Mouse (Mus musculus) hindbrain, embryonic 11.5 days (tissue): ENCODE results near the gene Dync1i2. TPM values are rescaled to one million over a fixed set of nuclear protein-coding genes. Genes with fewer than 3 reads are reported as not detected.

ENCODE experiments used
- ATAC-seq: fragments of 200-750 bp; cut with Nextera tagmentation; 2 replicates; pipeline ENCODE4 v1.8.0; 2017; ENCODE audit warnings: mild to moderate bottlenecking, moderate TSS enrichment, moderate library complexity; ENCODE audit not compliant: low FRiP score
- DNase-seq: peaks from one replicate; pipeline ENCODE4 v3.0.0-alpha.2; 2015; ENCODE audit warnings: low spot score
- H3K27ac ChIP-seq: fragments of 300-500 bp; sonication (generic); 2 replicates; pipeline ENCODE4 v1.5.1; 2014; ENCODE audit warnings: mild to moderate bottlenecking, low read depth, low read length
- H3K27me3 ChIP-seq: fragments of 300-500 bp; sonication (generic); 2 replicates; pipeline ENCODE4 v1.6.1; 2014; ENCODE audit warnings: mild to moderate bottlenecking, low read length, moderate library complexity, mixed read lengths; ENCODE audit not compliant: control insufficient read depth, insufficient read depth
- H3K36me3 ChIP-seq: fragments of 300-500 bp; sonication (generic); 2 replicates; pipeline ENCODE4 v1.6.1; 2014; ENCODE audit warnings: mild to moderate bottlenecking, low read length, moderate library complexity, mixed read lengths; ENCODE audit not compliant: control insufficient read depth, insufficient read depth
- H3K4me1 ChIP-seq: fragments of 300-500 bp; sonication (generic); replicated peaks from 2 replicates; pipeline ENCODE4 v1.6.1; 2014; ENCODE audit warnings: low read length, mixed read lengths; ENCODE audit not compliant: control insufficient read depth, insufficient read depth
- H3K4me2 ChIP-seq: fragments of 300-500 bp; sonication (generic); replicated peaks from 2 replicates; pipeline ENCODE4 v1.6.1; 2014; ENCODE audit warnings: mild to moderate bottlenecking, low read depth, low read length
- H3K4me3 ChIP-seq: fragments of 300-500 bp; sonication (generic); 2 replicates; pipeline ENCODE4 v1.5.1; 2014; ENCODE audit warnings: low read depth, low read length
- H3K9ac ChIP-seq: fragments of 300-500 bp; sonication (generic); 2 replicates; pipeline ENCODE4 v1.6.1; 2014; ENCODE audit warnings: low read depth, low read length
- H3K9me3 ChIP-seq: fragments of 300-500 bp; sonication (generic); 2 replicates; pipeline ENCODE4 v1.6.1; 2016; ENCODE audit warnings: low read length; ENCODE audit not compliant: control insufficient read depth
- WGBS: fragments of 180-500 bp; shearing (Covaris S2); extraction: QIAGEN DNeasy Blood & Tissue Kit; methylation state at CpG from one replicate; pipeline ENCODE4 v1.1.7; 2014; 5-methylcytosine and 5-hydroxymethylcytosine counted together
- polyA plus RNA-seq: library from polyadenylated mRNA; unstranded; fragments of >200 nt; fragmentation: Nextera tagmentation; extraction: Ambion mirVana; gene quantifications from 2 replicates; pipeline ENCODE4 v1.2.1, GENCODE M21; 2014

Dync1i2 gene
- polyA plus RNA-seq, 1 experiment from 2014 or later, result 166 TPM

- WGBS, result 87% methylated on average over 1 of the region's 1 CpGs
Measured at GRCm38 (mm10) chr2:71229603-71230002, 18.1 kb downstream of the Dync1i2 start.

GRCm38 (mm10) chr2:71231951-71232350, 20.4 kb downstream of the Dync1i2 start:
- Histone ChIP-seq H3K27ac (no peak overlapping the region), H3K4me3 (no peak overlapping the region), H3K4me1 (no peaks in the 10 kb centered on the region), H3K36me3 (no peaks in the 10 kb centered on the region), H3K27me3 (no peaks in the 10 kb centered on the region), H3K9me3 (no peaks in the 10 kb centered on the region), H3K4me2 (no peak overlapping the region), H3K9ac (no peak overlapping the region)
- ATAC-seq, result no peak
- WGBS, result 89% methylated on average over 5 of the region's 5 CpGs
- no peak for DNase-seq

More at GRCm38 (mm10) chr2:71229603-71230002, 18.1 kb downstream of the Dync1i2 start:
- H3K4me1 ChIP-seq, result no peaks in the 10 kb centered on the region
- H3K9ac ChIP-seq, result no peak overlapping the region
- no peaks in the 10 kb centered on the region for H3K9me3 ChIP-seq
- H3K27ac ChIP-seq, result no peak overlapping the region
- H3K36me3 ChIP-seq, result no peaks in the 10 kb centered on the region
- H3K4me2 ChIP-seq, result no peak overlapping the region
- no peaks in the 10 kb centered on the region for H3K27me3 ChIP-seq
- ATAC-seq (no peak), DNase-seq (no peak)
- H3K4me3 ChIP-seq, result no peak overlapping the region

DNA sequence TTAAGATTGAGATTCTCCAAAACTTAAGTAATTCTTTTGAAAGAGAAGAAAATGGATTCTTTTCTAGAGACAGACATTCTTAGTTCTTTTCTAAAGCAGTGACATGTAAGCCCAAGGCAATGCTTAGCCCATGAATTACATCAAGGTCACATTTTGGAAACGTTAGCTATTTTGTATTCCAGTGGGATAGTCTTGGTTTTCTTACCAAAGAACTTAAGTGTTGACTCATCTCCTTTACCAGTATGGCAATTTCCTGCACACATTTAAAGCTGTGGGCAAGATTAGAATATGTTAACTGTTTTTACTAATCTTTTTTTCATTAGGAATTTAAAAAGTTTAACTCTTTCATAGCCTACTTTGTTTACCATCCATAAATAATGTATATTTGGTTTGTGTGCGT, 21.5 kb downstream of the Dync1i2 start:
- Histone ChIP-seq H3K4me3 (no peak overlapping the region), H3K36me3 (no peaks in the 10 kb centered on the region), H3K4me2 (no peak overlapping the region), H3K27me3 (no peaks in the 10 kb centered on the region), H3K9ac (no peak overlapping the region), H3K9me3 (no peaks in the 10 kb centered on the region), H3K4me1 (no peaks in the 10 kb centered on the region), H3K27ac (no peak overlapping the region)
- DNase-seq, result no peak
- 84% methylated on average over 2 of the region's 2 CpGs for WGBS
- ATAC-seq, result no peak

DNA sequence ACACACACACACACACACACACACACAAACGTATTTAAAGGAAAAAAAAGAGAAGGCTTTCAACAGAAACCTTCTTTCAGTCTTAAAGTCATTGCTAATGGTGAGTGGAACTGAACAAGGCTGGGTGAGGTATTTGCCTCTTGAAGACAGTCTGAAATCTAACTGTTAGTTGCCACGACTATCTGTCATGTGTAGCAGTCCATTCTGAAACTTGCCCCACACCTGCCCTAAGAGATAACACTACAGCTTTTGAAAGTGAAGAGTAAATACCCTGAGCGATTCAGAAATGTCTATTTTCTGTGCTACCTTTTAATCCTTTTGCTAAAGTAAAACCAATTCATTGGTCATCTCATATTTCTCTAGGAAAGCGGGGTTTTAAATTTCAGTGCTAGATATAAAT, 23.9 kb downstream of the Dync1i2 start:
- no peak overlapping the region for H3K4me2 ChIP-seq
- 96% methylated on average over 4 of the region's 4 CpGs for WGBS
- H3K36me3 ChIP-seq, result no peaks in the 10 kb centered on the region
- H3K9ac ChIP-seq, result no peak overlapping the region
- no peaks in the 10 kb centered on the region for H3K9me3 ChIP-seq
- no peak for DNase-seq
- no peak overlapping the region for H3K4me3 ChIP-seq
- no peak overlapping the region for H3K27ac ChIP-seq
- no peaks in the 10 kb centered on the region for H3K27me3 ChIP-seq
- ATAC-seq, result no peak
- H3K4me1 ChIP-seq, result no peaks in the 10 kb centered on the region

DNA sequence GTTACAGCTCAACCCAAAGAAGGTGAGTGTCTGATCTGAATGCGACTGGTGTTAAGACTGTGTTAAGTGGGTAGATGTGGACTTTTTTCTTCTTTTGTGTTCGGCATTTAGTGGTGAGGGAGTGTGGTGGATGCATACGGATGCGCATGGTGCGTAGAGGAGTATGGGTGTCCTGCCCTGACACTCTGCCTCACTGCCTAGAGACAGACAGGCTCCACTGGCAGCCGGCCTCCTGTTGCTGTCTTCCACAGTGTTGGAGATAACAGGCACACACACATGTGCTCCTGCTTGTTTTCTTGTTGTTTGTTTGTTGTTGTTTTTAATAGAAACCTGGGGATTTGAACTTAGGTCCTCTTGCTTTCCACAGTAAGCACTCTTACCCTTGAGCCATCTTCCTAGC, 24.5 kb downstream of the Dync1i2 start:
- ATAC-seq, result no peak

DNA sequence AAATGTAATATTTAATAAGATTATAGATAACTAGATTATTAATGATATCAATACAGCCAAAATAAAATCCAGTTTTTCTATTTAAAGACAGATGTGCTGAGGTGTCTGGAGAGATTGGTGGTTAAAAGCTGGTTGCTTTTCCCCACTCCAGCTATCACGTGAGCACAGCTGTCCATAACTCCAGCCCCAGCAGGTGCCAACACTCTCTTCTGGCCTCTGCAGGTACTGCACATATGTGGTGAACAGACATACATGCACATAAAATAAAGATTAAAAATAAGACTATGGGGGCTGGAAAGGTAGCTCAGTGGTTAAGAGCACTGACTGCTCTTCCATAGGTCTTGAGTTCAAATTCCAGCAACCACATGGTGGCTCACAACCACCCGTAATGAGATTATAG, 30.0 kb downstream of the Dync1i2 start:
- WGBS, result 93% methylated on average over 2 of the region's 2 CpGs
- Histone ChIP-seq H3K9me3 (no peaks in the 10 kb centered on the region), H3K27me3 (no peaks in the 10 kb centered on the region), H3K36me3 (no peaks in the 10 kb centered on the region), H3K9ac (no peak overlapping the region), H3K27ac (no peak overlapping the region), H3K4me2 (no peak overlapping the region), H3K4me3 (no peak overlapping the region), H3K4me1 (no peaks in the 10 kb centered on the region; the same call in 1 of the 2 replicates)
- no peak for ATAC-seq
- no peak for DNase-seq

More for the DNA sequence above, 24.5 kb downstream of the Dync1i2 start:
- no peak for DNase-seq
- H3K9ac ChIP-seq, result no peak overlapping the region
- no peaks in the 10 kb centered on the region for H3K4me1 ChIP-seq
- no peaks in the 10 kb centered on the region for H3K27me3 ChIP-seq
- no peak overlapping the region for H3K4me2 ChIP-seq
- no peaks in the 10 kb centered on the region for H3K36me3 ChIP-seq
- 94% methylated on average over 6 of the region's 6 CpGs for WGBS
- H3K27ac ChIP-seq, result no peak overlapping the region
- no peak overlapping the region for H3K4me3 ChIP-seq
- H3K9me3 ChIP-seq, result no peaks in the 10 kb centered on the region

DNA sequence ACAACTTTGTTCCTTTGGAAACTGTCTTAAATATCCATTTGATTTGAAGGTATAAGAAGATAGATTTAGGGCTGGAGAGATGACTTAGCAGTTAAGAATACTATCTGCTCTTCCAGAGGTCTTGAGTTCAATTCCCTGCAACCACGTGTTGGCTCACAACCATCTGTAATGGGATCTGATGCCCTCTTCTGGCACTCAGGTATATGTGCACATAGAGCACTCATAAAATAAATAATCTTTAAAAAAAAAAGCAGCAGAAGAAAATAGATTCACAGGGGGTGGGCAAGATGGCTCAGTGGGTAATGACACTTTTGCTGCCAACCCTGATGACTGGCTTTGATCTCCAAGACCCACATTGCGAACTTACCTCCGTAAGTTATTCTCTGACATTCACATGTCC, 30.7 kb downstream of the Dync1i2 start:
- ATAC-seq, result no peak
- H3K36me3 ChIP-seq, result no peaks in the 10 kb centered on the region
- 85% methylated on average over 3 of the region's 3 CpGs for WGBS

GRCm38 (mm10) chr2:71243058-71243672, 31.7 kb downstream of the Dync1i2 start:
- no peak overlapping the region for H3K9ac ChIP-seq
- ATAC-seq, result no peak
- WGBS, result 78% methylated on average over 9 of the region's 9 CpGs
- H3K36me3 ChIP-seq, result no peaks in the 10 kb centered on the region
- DNase-seq, result no peak
- H3K9me3 ChIP-seq, result no peaks in the 10 kb centered on the region
- H3K27me3 ChIP-seq, result no peaks in the 10 kb centered on the region
- H3K4me1 ChIP-seq, result no peaks in the 10 kb centered on the region; the same call in 1 of the 2 replicates
- no peak overlapping the region for H3K4me3 ChIP-seq
- no peak overlapping the region for H3K27ac ChIP-seq
- no peak overlapping the region for H3K4me2 ChIP-seq

More for the DNA sequence above, 30.7 kb downstream of the Dync1i2 start:
- H3K9ac ChIP-seq, result no peak overlapping the region
- H3K9me3 ChIP-seq, result no peaks in the 10 kb centered on the region
- DNase-seq, result no peak
- H3K4me1 ChIP-seq, result no peaks in the 10 kb centered on the region; the same call in 1 of the 2 replicates
- H3K4me2 ChIP-seq, result no peak overlapping the region
- H3K27ac ChIP-seq, result no peak overlapping the region
- no peak overlapping the region for H3K4me3 ChIP-seq
- H3K27me3 ChIP-seq, result no peaks in the 10 kb centered on the region

- peak overlapping the region; percentile 24; the same call in 1 of the 2 replicates for H3K27ac ChIP-seq
- ATAC-seq, result no peak
- H3K4me2 ChIP-seq, result no peak overlapping the region
- no peak overlapping the region for H3K9ac ChIP-seq
- no peak for DNase-seq
- peaks cover 4% of the 10 kb centered on the region for H3K36me3 ChIP-seq
- H3K4me1 ChIP-seq, result no peaks in the 10 kb centered on the region; the same call in 1 of the 2 replicates
- H3K27me3 ChIP-seq, result no peaks in the 10 kb centered on the region
- H3K9me3 ChIP-seq, result no peaks in the 10 kb centered on the region
- WGBS, result 84% methylated on average over 7 of the region's 7 CpGs
- H3K4me3 ChIP-seq, result no peak overlapping the region
Measured at GRCm38 (mm10) chr2:71244807-71245206, 33.3 kb downstream of the Dync1i2 start.
